Mouse (Mus musculus) brown adipose tissue, adult 24 weeks (tissue): ENCODE measurements at regions not wholly inside any gene's neighbourhood (a gene's known extent, or its start where the extent isn't known, plus 50 kb on each side); places are given as distances from the start of the nearest gene placed in this dataset.

Experiments used
- H3K27ac ChIP-seq: fragments of 200-500 bp; replicated peaks from 2 replicates; pipeline ENCODE4 v1.5.1; 2012; ENCODE audit warnings: low read depth, mild to moderate bottlenecking, low read length
- H3K4me1 ChIP-seq: fragments of 200-500 bp; 2 replicates; pipeline ENCODE4 v1.6.1; 2012; ENCODE audit warnings: low read length, mixed read lengths; ENCODE audit not compliant: control insufficient read depth, insufficient read depth, insufficient read length
- H3K4me3 ChIP-seq: fragments of 200-500 bp; 2 replicates; pipeline ENCODE4 v1.5.1; 2012; ENCODE audit warnings: low read depth, mild to moderate bottlenecking, low read length, moderate library complexity; ENCODE audit not compliant: insufficient read depth

DNA sequence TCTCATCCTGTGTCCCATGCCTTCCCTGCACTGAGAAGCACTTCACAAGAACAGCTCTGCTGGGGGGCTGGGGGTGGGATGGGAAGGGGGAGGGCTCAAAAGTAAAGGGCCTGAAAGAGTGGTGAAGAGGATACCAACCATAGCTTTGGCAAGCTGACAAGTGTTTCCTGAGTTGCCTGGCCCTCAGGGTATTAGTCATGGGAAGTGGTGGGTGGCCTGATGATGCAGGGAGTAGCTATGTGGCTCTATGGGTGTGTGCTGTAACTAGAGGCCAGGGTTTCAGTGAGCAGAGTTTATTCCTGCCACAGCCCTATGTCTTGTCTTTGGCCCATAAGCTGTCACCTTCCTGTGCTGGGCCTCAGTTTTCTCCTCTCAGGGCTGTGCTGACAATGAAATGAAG, 186.2 kb upstream of the N4bp1 start:
- Histone ChIP-seq H3K27ac (no peak overlapping the region), H3K4me3 (no peak overlapping the region), H3K4me1 (no peaks in the 10 kb centered on the region; the same call in 1 of the 2 replicates)

- H3K4me3 ChIP-seq: no peak overlapping the region
- H3K27ac ChIP-seq: no peak overlapping the region
- H3K4me1 ChIP-seq: no peaks in the 10 kb centered on the region; the same call in 1 of the 2 replicates
Measured at GRCm38 (mm10) chr8:87067106-87067505, 182.0 kb upstream of the N4bp1 start.

- Histone ChIP-seq H3K4me3 (no peak overlapping the region), H3K27ac (no peak overlapping the region), H3K4me1 (no peaks in the 10 kb centered on the region; the same call in 1 of the 2 replicates)
Measured at GRCm38 (mm10) chr8:87064768-87065167, 179.7 kb upstream of the N4bp1 start.

- Histone ChIP-seq H3K27ac (no peak overlapping the region), H3K4me3 (no peak overlapping the region), H3K4me1 (no peaks in the 10 kb centered on the region)
Measured at GRCm38 (mm10) chr8:87064250-87064747, 179.2 kb upstream of the N4bp1 start.

GRCm38 (mm10) chr8:87063588-87063987, 178.5 kb upstream of the N4bp1 start:
- no peaks in the 10 kb centered on the region for H3K4me1 ChIP-seq
- H3K4me3 ChIP-seq: no peak overlapping the region
- no peak overlapping the region for H3K27ac ChIP-seq

GRCm38 (mm10) chr8:87049746-87050145, 164.7 kb upstream of the N4bp1 start:
- no peak overlapping the region for H3K4me3 ChIP-seq
- H3K27ac ChIP-seq: no peak overlapping the region
- no peaks in the 10 kb centered on the region for H3K4me1 ChIP-seq

DNA sequence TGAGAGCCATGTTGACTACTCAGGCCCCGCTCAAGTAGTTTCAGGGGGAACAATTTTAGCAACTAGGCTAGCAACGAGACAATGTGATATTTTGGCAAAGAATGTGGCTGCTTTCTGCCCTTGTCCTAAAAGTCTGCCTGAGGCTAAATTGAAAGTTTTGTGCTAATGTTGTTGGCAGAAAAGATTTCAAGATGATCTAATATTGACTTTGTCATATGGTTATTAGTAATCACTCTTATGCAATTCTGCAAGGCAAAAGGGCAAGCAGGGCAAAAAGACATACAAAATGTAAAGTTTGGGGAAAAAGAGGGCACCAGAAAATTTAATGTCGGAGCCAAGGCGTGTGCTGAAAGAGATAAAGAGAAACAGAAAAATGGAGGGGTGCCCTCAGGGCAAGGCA, 164.1 kb upstream of the N4bp1 start:
- Histone ChIP-seq H3K27ac (no peak overlapping the region), H3K4me1 (no peaks in the 10 kb centered on the region), H3K4me3 (no peak overlapping the region)

DNA sequence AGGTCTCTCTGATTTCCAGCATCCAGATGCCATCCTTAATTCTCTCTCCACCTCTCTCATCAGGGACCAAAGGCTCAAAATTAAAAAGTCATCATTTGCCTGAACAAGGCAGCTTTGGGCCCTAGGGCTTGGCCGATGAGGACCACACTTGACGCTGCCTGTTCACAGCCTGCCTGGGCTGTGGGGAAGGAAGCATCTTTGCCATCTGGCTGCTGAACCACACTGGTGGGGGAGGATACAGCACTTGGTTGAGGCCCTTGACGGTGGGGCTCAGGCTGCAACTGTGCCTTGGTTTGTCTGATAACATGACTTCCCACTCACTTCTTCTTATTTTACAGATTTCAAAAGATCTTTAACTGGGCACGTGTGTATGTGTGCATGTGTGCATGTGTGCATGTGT, 161.5 kb upstream of the N4bp1 start:
- Histone ChIP-seq H3K27ac (no peak overlapping the region), H3K4me1 (no peaks in the 10 kb centered on the region), H3K4me3 (no peak overlapping the region)

DNA sequence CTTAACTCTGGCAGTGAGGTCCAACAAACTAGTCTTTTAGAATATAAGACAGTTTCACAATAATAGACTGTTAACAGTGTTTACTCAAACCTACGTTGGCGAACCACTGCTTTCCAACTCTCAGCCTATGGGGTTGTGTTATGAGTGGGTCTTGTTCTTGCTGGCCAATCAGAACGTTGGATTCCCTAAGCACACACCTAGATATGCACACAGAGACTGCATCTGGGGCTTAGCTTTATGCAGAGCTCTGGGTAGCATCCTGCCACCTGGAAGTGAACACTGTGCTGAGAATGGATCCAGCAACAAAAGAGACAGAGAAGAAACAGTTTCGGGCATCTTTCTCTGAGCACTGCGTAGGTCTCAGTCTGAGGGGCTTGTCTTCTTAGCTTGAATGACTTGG, 158.0 kb upstream of the N4bp1 start:
- Histone ChIP-seq H3K4me1 (no peaks in the 10 kb centered on the region), H3K27ac (no peak overlapping the region), H3K4me3 (no peak overlapping the region)

- H3K4me3 ChIP-seq: no peak overlapping the region
- no peak overlapping the region for H3K27ac ChIP-seq
- no peaks in the 10 kb centered on the region for H3K4me1 ChIP-seq
Measured at GRCm38 (mm10) chr8:87037620-87038380, 152.7 kb upstream of the N4bp1 start.

- Histone ChIP-seq H3K27ac (no peak overlapping the region), H3K4me1 (no peaks in the 10 kb centered on the region), H3K4me3 (no peak overlapping the region)
Measured at GRCm38 (mm10) chr8:87035996-87036395, 150.9 kb upstream of the N4bp1 start.

DNA sequence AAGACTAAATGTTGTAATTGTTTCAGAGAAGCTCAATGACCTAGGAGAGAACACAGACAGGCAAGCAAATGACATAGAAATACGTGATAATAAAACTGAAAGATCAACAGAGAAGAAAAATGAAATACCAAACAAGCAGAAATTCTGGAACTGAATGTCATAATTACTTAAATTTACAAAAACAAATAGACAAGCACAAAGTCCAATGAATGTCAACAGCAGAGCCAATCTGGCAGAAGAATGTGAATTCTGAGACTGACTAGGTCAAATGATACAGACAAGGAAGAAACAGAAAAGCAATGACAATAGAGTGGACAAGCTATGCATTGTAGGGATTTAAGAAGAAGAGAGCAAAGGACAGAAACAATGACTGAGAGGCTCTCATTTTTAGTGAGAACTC, 143.1 kb upstream of the N4bp1 start:
- H3K4me1 ChIP-seq: no peaks in the 10 kb centered on the region

GRCm38 (mm10) chr8:87025946-87026345, 140.9 kb upstream of the N4bp1 start:
- H3K4me1 ChIP-seq: no peaks in the 10 kb centered on the region
- no peak overlapping the region for H3K27ac ChIP-seq
- no peak overlapping the region for H3K4me3 ChIP-seq

More for the DNA sequence above, 143.1 kb upstream of the N4bp1 start:
- no peak overlapping the region for H3K27ac ChIP-seq
- no peak overlapping the region for H3K4me3 ChIP-seq

DNA sequence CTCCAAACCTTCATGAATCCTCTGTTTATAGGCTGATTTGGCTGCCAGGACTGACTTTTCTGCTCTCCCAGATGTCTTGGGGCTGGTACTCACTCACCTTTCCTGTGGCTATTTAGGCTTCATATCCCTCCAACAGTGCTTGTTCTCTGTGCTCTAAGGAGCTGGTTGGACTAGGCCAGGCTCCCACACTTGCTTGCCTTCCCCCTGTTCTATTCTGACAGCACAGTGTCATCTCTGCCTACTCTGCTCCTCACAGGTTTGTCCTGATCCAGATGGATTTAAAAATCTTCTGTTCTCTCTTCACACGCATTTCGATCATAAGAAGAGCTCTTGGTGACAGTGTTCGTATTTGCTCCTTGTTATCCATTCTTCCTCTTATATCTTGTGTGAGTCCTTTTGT, 134.7 kb upstream of the N4bp1 start:
- H3K4me1 ChIP-seq: no peaks in the 10 kb centered on the region
- H3K4me3 ChIP-seq: no peak overlapping the region
- H3K27ac ChIP-seq: no peak overlapping the region

GRCm38 (mm10) chr8:86975546-86975945, 90.5 kb upstream of the N4bp1 start:
- Histone ChIP-seq H3K4me1 (no peaks in the 10 kb centered on the region), H3K4me3 (no peak overlapping the region), H3K27ac (no peak overlapping the region)

DNA sequence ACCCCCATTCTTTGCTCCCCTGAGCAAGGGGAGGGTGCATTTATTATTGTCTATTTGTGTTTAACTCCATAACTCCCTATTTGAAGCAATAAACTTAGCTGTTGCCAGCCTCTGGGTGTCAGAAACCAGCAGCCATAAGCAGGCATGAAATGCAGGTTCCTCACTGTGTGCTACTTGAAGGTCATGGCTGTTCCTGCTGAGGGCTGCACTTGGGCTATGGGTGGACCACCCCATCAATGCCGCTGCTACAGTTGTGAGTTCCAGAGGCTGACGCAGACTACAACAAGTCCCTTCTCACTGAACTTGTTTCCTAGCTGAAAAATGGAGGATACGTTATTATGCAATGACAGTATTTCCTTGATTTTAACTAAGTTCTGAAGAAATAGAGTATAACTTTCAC, 86.7 kb upstream of the N4bp1 start:
- Histone ChIP-seq H3K4me3 (no peak overlapping the region), H3K4me1 (no peaks in the 10 kb centered on the region), H3K27ac (no peak overlapping the region)
